In genomic region chr2:4592666-4593065, GRCm38 (mm10) we compare ENCODE assay signal across 12 mouse cellular contexts. TPM values are rescaled to one million over a fixed set of nuclear protein-coding genes. Genes with fewer than 3 reads are reported as not detected.
DNase-seq lines count a peak whose midpoint lies in the region; ATAC-seq and TF ChIP-seq lines count a peak whose summit lies in the region.
"Had no signal": no experiment of that assay in that cellular context is flagged by ENCODE, and none has a peak within 500 bp of the region (broad histone marks: within the 10 kb centered on the region; RNA-seq: fewer than 3 reads in every experiment).

No protein-coding gene starts in this region.

- peaks cover 27% of the 10 kb centered on the region for H3K4me1 ChIP-seq in embryonic facial prominence, embryonic 13.5 days
- H3K4me1 ChIP-seq in embryonic facial prominence, embryonic 10.5 days: peaks cover 26% of the 10 kb centered on the region
- H3K4me1 ChIP-seq in liver, embryonic 12.5 days: peaks cover 24% of the 10 kb centered on the region
- peaks cover 21% of the 10 kb centered on the region for H3K4me1 ChIP-seq in heart, embryonic 15.5 days (replicated peaks)
- H3K4me1 ChIP-seq in liver, postnatal 0 days (ENCODE audit: insufficient read depth): peaks cover 10% of the 10 kb centered on the region
- H3K4me1 ChIP-seq: midbrain, embryonic 15.5 days had no signal

- no peaks in the 10 kb centered on the region for H3K9me3 ChIP-seq in embryonic facial prominence, embryonic 13.5 days
- no peaks in the 10 kb centered on the region for H3K9me3 ChIP-seq in embryonic facial prominence, embryonic 10.5 days
- no peaks in the 10 kb centered on the region for H3K9me3 ChIP-seq in liver, embryonic 12.5 days (replicated peaks)
- no peaks in the 10 kb centered on the region for H3K9me3 ChIP-seq in heart, embryonic 15.5 days (replicated peaks)
- no peaks in the 10 kb centered on the region for H3K9me3 ChIP-seq in liver, postnatal 0 days (ENCODE audit: low read length)
- H3K9me3 ChIP-seq: midbrain, embryonic 15.5 days had no signal

- DNase-seq in embryonic facial prominence, embryonic 10.5 days (ENCODE audit: low spot score): no peak
- DNase-seq in liver: no peak
- DNase-seq in liver, postnatal 0 days: no peak
- no peak for DNase-seq in layer of hippocampus, adult 9-10 months (ENCODE audit: low spot score)
- no peak for DNase-seq in layer of hippocampus, postnatal 14 days (ENCODE audit: low spot score in 2 of 2)
- DNase-seq: right cerebral cortex, postnatal 4 days had no signal

- TF ChIP-seq CTCF in liver, postnatal 0 days (IDR thresholded peaks at IDR 0.05; ENCODE audit: low read depth): no peak

- TF ChIP-seq EP300 in liver, postnatal 0 days (IDR thresholded peaks at IDR 0.05; ENCODE audit: low read depth): no peak

- no peak overlapping the region for H3K4me2 ChIP-seq in embryonic facial prominence, embryonic 13.5 days
- H3K4me2 ChIP-seq in liver, embryonic 12.5 days: no peak overlapping the region
- no peak overlapping the region for H3K4me2 ChIP-seq in heart, embryonic 15.5 days
- H3K4me2 ChIP-seq in liver, postnatal 0 days (ENCODE audit: low read depth, low read length): no peak overlapping the region
- H3K4me2 ChIP-seq: midbrain, embryonic 15.5 days had no signal

- H3K27ac ChIP-seq in embryonic facial prominence, embryonic 13.5 days: peak overlapping the region; percentile 1; the same call in 1 of the 2 replicates
- no peak overlapping the region for H3K27ac ChIP-seq in embryonic facial prominence, embryonic 10.5 days (replicated peaks)
- H3K27ac ChIP-seq in liver, embryonic 12.5 days: peak overlapping the region; percentile 2; the same call in 1 of the 2 replicates
- H3K27ac ChIP-seq in heart, embryonic 15.5 days: peak overlapping the region; percentile 45
- H3K27ac ChIP-seq in liver, postnatal 0 days (ENCODE audit: low read depth): peak overlapping the region; percentile 22; the same call in 1 of the 2 replicates
- H3K27ac ChIP-seq: macrophage; midbrain, embryonic 15.5 days had no signal

- H3K4me3 ChIP-seq in embryonic facial prominence, embryonic 13.5 days: no peak overlapping the region
- no peak overlapping the region for H3K4me3 ChIP-seq in embryonic facial prominence, embryonic 10.5 days
- no peak overlapping the region for H3K4me3 ChIP-seq in liver, embryonic 12.5 days
- H3K4me3 ChIP-seq in heart, embryonic 15.5 days: no peak overlapping the region
- H3K4me3 ChIP-seq in liver, postnatal 0 days (ENCODE audit: low read depth, low read length): no peak overlapping the region
- H3K4me3 ChIP-seq: midbrain, embryonic 15.5 days had no signal

- no peak overlapping the region for H3K9ac ChIP-seq in embryonic facial prominence, embryonic 13.5 days
- H3K9ac ChIP-seq in liver, embryonic 12.5 days: no peak overlapping the region
- no peak overlapping the region for H3K9ac ChIP-seq in heart, embryonic 15.5 days
- H3K9ac ChIP-seq in liver, postnatal 0 days (replicated peaks): no peak overlapping the region
- H3K9ac ChIP-seq: midbrain, embryonic 15.5 days had no signal

- peaks cover 92% of the 10 kb centered on the region for H3K36me3 ChIP-seq in embryonic facial prominence, embryonic 13.5 days
- H3K36me3 ChIP-seq in embryonic facial prominence, embryonic 10.5 days (replicated peaks): peaks cover 99% of the 10 kb centered on the region
- H3K36me3 ChIP-seq in liver, embryonic 12.5 days: peaks cover 100% of the 10 kb centered on the region
- peaks cover 67% of the 10 kb centered on the region for H3K36me3 ChIP-seq in heart, embryonic 15.5 days
- H3K36me3 ChIP-seq in liver, postnatal 0 days (replicated peaks; ENCODE audit: insufficient read depth, low read length): peaks cover 92% of the 10 kb centered on the region

- ATAC-seq in embryonic facial prominence, embryonic 13.5 days (ENCODE audit: insufficient number of reproducible peaks, insufficient read depth, low FRiP score, low TSS enrichment, low read depth): no peak
- no peak for ATAC-seq in liver, embryonic 12.5 days
- ATAC-seq in heart, embryonic 15.5 days (replicated peaks; ENCODE audit: insufficient number of reproducible peaks, insufficient read depth, low FRiP score, low read depth): no peak; the same call in 1 of the 2 replicates
- ATAC-seq in liver, postnatal 0 days: peak; percentile 6; the same call in 1 of the 2 replicates
- ATAC-seq: midbrain, embryonic 15.5 days had no signal

- WGBS in embryonic facial prominence, embryonic 13.5 days: 93% methylated on average over 7 of the region's 7 CpGs
- 93% methylated on average over 7 of the region's 7 CpGs for WGBS in embryonic facial prominence, embryonic 10.5 days
- 83% methylated on average over 7 of the region's 7 CpGs for WGBS in liver, embryonic 12.5 days (ENCODE audit: insufficient replicate concordance)
- WGBS in heart, embryonic 15.5 days: 73% methylated on average over 7 of the region's 7 CpGs
- 83% methylated on average over 7 of the region's 7 CpGs for WGBS in liver, postnatal 0 days (ENCODE audit: insufficient replicate concordance)

- no peaks in the 10 kb centered on the region for H3K27me3 ChIP-seq in embryonic facial prominence, embryonic 13.5 days
- H3K27me3 ChIP-seq in embryonic facial prominence, embryonic 10.5 days (replicated peaks; ENCODE audit: low read depth, poor library complexity, severe bottlenecking): no peaks in the 10 kb centered on the region
- no peaks in the 10 kb centered on the region for H3K27me3 ChIP-seq in liver, embryonic 12.5 days (replicated peaks)
- no peaks in the 10 kb centered on the region for H3K27me3 ChIP-seq in heart, embryonic 15.5 days
- no peaks in the 10 kb centered on the region for H3K27me3 ChIP-seq in liver, postnatal 0 days (ENCODE audit: insufficient read depth, low read length)
- H3K27me3 ChIP-seq: CH12.LX; midbrain, embryonic 15.5 days had no signal

RNA-seq across cellular contexts. Expression of gene Prpf18, which starts 59.2 kb away (rescaled TPM):
- 38.4 and 40.8 TPM in 2 replicates for polyA plus RNA-seq in embryonic facial prominence, embryonic 13.5 days (2015; fragmentation: Nextera tagmentation; extraction: Ambion mirVana)
- polyA plus RNA-seq in embryonic facial prominence, embryonic 10.5 days (2016; fragmentation: Nextera tagmentation; extraction: Ambion mirVana): 38.0 and 38.4 TPM in 2 replicates
- polyA plus RNA-seq in liver, embryonic 12.5 days (2016; fragmentation: Nextera tagmentation; extraction: Ambion mirVana): 33.7 and 34.9 TPM in 2 replicates
- 29.0 and 29.1 TPM in 2 replicates for polyA plus RNA-seq in heart, embryonic 15.5 days (2015; fragmentation: Nextera tagmentation; extraction: Ambion mirVana)
- 16.2 and 17.1 TPM in 2 replicates for polyA plus RNA-seq in liver, postnatal 0 days (2015; fragmentation: Nextera tagmentation; extraction: Ambion mirVana)
- 10 to 100 TPM; 36.7 to 44.1 TPM for total RNA-seq in layer of hippocampus, postnatal 14 days (2021)
